Mouse (Mus musculus) bone marrow macrophage, adult 2 months (primary cell): ENCODE measurements around the gene Pip5k1b.

ENCODE experiments used
- CTCF ChIP-seq: IDR thresholded peaks from 2 replicates; pipeline ENCODE4 v1.5.1; 2012; ENCODE audit warnings: low read depth, mild to moderate bottlenecking, low read length, moderate library complexity
- POLR2A ChIP-seq: IDR thresholded peaks from 2 replicates; pipeline ENCODE4 v1.6.1; 2012; ENCODE audit warnings: mild to moderate bottlenecking, low read depth, low read length, borderline replicate concordance

DNA sequence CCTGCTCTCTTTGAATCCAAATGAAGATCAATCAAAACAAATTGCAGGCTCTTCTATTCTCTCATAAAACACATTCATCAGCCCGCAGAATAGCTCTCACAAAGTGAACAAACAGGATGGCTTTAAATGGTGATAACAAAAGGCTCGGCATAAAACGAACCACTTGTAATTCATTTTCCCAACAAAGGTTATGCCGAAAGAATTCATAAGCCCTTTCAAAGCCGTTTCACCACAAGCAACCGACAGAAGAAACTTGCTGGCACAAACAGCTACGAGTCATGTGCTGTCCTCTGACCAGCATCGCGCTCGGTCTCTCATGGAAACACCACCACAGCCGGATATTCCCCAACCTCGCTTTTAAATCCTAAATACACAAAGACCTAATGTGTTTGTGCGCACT, 102.3 kb downstream of the Pip5k1b start:
- TF ChIP-seq CTCF (no peak), POLR2A (no peak)
